8 mouse cellular contexts compared by ENCODE assay signal in the genomic region with DNA sequence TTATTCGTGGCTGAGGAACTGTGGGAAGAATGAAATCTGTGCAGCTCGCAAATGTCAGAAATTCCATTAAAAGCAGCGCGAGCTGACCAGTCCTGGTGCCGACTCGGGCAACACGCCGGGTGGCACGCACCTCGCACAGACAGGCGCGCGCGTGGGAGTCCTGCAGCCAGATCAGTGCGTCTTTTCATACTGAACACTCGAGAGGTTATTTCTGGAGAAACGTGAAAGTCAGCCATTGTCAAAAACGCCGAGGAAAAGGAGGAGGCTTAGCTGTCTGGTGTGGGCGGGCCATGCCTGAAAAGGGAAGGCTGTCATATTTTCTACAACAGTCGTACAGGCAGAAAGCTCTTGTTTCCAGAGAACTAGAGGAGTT. TPM values are rescaled to one million over a fixed set of nuclear protein-coding genes. Genes with fewer than 3 reads are reported as not detected.
DNase-seq lines count a peak whose midpoint lies in the region; ATAC-seq lines count a peak whose summit lies in the region.

No protein-coding gene starts in this region.

- H3K36me3 ChIP-seq in kidney, embryonic 16.5 days (ENCODE audit: insufficient read depth, low read length) = no peaks in the 10 kb centered on the region
- H3K36me3 ChIP-seq in forebrain, embryonic 14.5 days (ENCODE audit: control insufficient read depth, insufficient read depth, low read length) = no peaks in the 10 kb centered on the region
- 0 out of 2 replicates have a peak, but pooled peaks cover 3% of the 10 kb centered on the region for H3K36me3 ChIP-seq in liver, embryonic 13.5 days
- no peaks in the 10 kb centered on the region for H3K36me3 ChIP-seq in stomach, embryonic 15.5 days

- no peaks in the 10 kb centered on the region for H3K27me3 ChIP-seq in kidney, embryonic 16.5 days (ENCODE audit: insufficient read depth, low read length)
- H3K27me3 ChIP-seq in forebrain, embryonic 14.5 days (replicated peaks; ENCODE audit: control insufficient read depth, insufficient read depth, low read length) = no peaks in the 10 kb centered on the region
- no peaks in the 10 kb centered on the region for H3K27me3 ChIP-seq in liver, embryonic 13.5 days
- no peaks in the 10 kb centered on the region for H3K27me3 ChIP-seq in stomach, embryonic 15.5 days (replicated peaks)

- WGBS in kidney, embryonic 16.5 days = 1% methylated on average over 21 of the region's 21 CpGs
- 1% methylated on average over 21 of the region's 21 CpGs for WGBS in forebrain, embryonic 14.5 days
- 3% methylated on average over 21 of the region's 21 CpGs for WGBS in liver, embryonic 13.5 days (ENCODE audit: insufficient replicate concordance)
- 1% methylated on average over 21 of the region's 21 CpGs for WGBS in stomach, embryonic 15.5 days

- H3K9ac ChIP-seq in kidney, embryonic 16.5 days (replicated peaks; ENCODE audit: low read length) = peak overlapping the region; percentile 71
- H3K9ac ChIP-seq in forebrain, embryonic 14.5 days (ENCODE audit: low read length) = peak overlapping the region; percentile 72
- H3K9ac ChIP-seq in liver, embryonic 13.5 days = peak overlapping the region; percentile 76
- peak overlapping the region; percentile 20; the same call in 1 of the 2 replicates for H3K9ac ChIP-seq in stomach, embryonic 15.5 days

- peak overlapping the region; percentile 96 for H3K4me3 ChIP-seq in kidney, embryonic 16.5 days (ENCODE audit: low read length)
- peak overlapping the region; percentile 86 for H3K4me3 ChIP-seq in forebrain, embryonic 14.5 days (ENCODE audit: low read depth, low read length)
- peak overlapping the region; percentile 95 for H3K4me3 ChIP-seq in liver, embryonic 13.5 days (replicated peaks)
- peak overlapping the region; percentile 94 for H3K4me3 ChIP-seq in stomach, embryonic 15.5 days (replicated peaks)

- peak; percentile 4 for ATAC-seq in kidney, embryonic 16.5 days (ENCODE audit: low FRiP score, low TSS enrichment)
- ATAC-seq in forebrain, embryonic 14.5 days = peak; percentile 30
- ATAC-seq in liver, embryonic 13.5 days (ENCODE audit: low read depth) = peak; percentile 4; the same call in 1 of the 2 replicates
- ATAC-seq in stomach, embryonic 15.5 days (ENCODE audit: insufficient read depth, low FRiP score, low read depth) = peak; percentile 8; the same call in 1 of the 2 replicates

- peak overlapping the region; percentile 100 for H3K27ac ChIP-seq in kidney, embryonic 16.5 days (ENCODE audit: low read length)
- peak overlapping the region; percentile 98 for H3K27ac ChIP-seq in forebrain, embryonic 14.5 days (ENCODE audit: low read depth, low read length)
- peak overlapping the region; percentile 100 for H3K27ac ChIP-seq in liver, embryonic 13.5 days
- H3K27ac ChIP-seq in stomach, embryonic 15.5 days = peak overlapping the region; percentile 100

- no peaks in the 10 kb centered on the region for H3K9me3 ChIP-seq in kidney, embryonic 16.5 days (ENCODE audit: low read length)
- no peaks in the 10 kb centered on the region for H3K9me3 ChIP-seq in forebrain, embryonic 14.5 days (replicated peaks; ENCODE audit: control insufficient read depth, low read length)
- H3K9me3 ChIP-seq in liver, embryonic 13.5 days (replicated peaks) = no peaks in the 10 kb centered on the region
- H3K9me3 ChIP-seq in stomach, embryonic 15.5 days = no peaks in the 10 kb centered on the region

- no peak for DNase-seq in kidney, postnatal 14 days
- peak; percentile 66 for DNase-seq in NIH3T3 (ENCODE audit: low read depth)
- DNase-seq in forebrain, embryonic 14.5 days (ENCODE audit: low spot score) = no peak
- DNase-seq in liver, embryonic 13.5 days = no peak
- DNase-seq in embryo, embryonic 11 days = no peak
- no peak for DNase-seq in spleen, postnatal 36 days (ENCODE audit: low spot score in 2 of 2)

- peak overlapping the region; percentile 98 for H3K4me2 ChIP-seq in kidney, embryonic 16.5 days (replicated peaks; ENCODE audit: low read depth, low read length)
- H3K4me2 ChIP-seq in forebrain, embryonic 14.5 days (ENCODE audit: low read length) = peak overlapping the region; percentile 92
- peak overlapping the region; percentile 92 for H3K4me2 ChIP-seq in liver, embryonic 13.5 days
- H3K4me2 ChIP-seq in stomach, embryonic 15.5 days = peak overlapping the region; percentile 77

- peaks cover 26% of the 10 kb centered on the region for H3K4me1 ChIP-seq in kidney, embryonic 16.5 days (ENCODE audit: insufficient read depth, low read length)
- H3K4me1 ChIP-seq in forebrain, embryonic 14.5 days (ENCODE audit: control insufficient read depth, insufficient read depth, low read length) = peaks cover 21% of the 10 kb centered on the region
- peaks cover 42% of the 10 kb centered on the region for H3K4me1 ChIP-seq in liver, embryonic 13.5 days (replicated peaks)
- H3K4me1 ChIP-seq in stomach, embryonic 15.5 days = peaks cover 7% of the 10 kb centered on the region; the same call in 1 of the 2 replicates

RNA-seq across cellular contexts. Expression of a gene that starts 0.7 kb away (rescaled TPM):
- polyA plus RNA-seq in kidney, embryonic 16.5 days (2015; fragmentation: Nextera tagmentation; extraction: Ambion mirVana) = 208 and 209 TPM in 2 replicates
- 229 and 235 TPM in 2 replicates for polyA plus RNA-seq in forebrain, embryonic 14.5 days (2014; fragmentation: Nextera tagmentation; extraction: Ambion mirVana)
- 105 and 133 TPM in 2 replicates for polyA plus RNA-seq in liver, embryonic 13.5 days (2015; fragmentation: Nextera tagmentation; extraction: Ambion mirVana)
- polyA plus RNA-seq in stomach, embryonic 15.5 days (2015; fragmentation: Nextera tagmentation; extraction: Ambion mirVana) = 240 and 242 TPM in 2 replicates

Comparison
In these comparisons a context has a peak if more than half of its experiments do, and no peak if none do; other contexts are left out.
1. H3K9ac ChIP-seq: peak in every context shown above with its lines; median percentile 76 in liver, embryonic 13.5 days; 72 in forebrain, embryonic 14.5 days; 71 in kidney, embryonic 16.5 days; 20 in stomach, embryonic 15.5 days.